Mouse (Mus musculus): ENCODE measurements around the gene Tube1. TPM values are rescaled to one million over a fixed set of nuclear protein-coding genes. Genes with fewer than 3 reads are reported as not detected.

Tube1 gene
- polyA plus RNA-seq, 1 experiment from 2014 or later: 8.2 TPM

GRCm38 (mm10) chr10:39162666-39163484, 29.1 kb downstream of the Tube1 start:
- Histone ChIP-seq H3K4me2 (replicated peaks) (no peak overlapping the region), H3K4me3 (replicated peaks; ENCODE audit: low read length) (no peak overlapping the region), H3K27me3 (ENCODE audit: control insufficient read depth, insufficient read depth, low read length) (no peaks in the 10 kb centered on the region), H3K4me1 (replicated peaks; ENCODE audit: control insufficient read depth, insufficient read depth, low read length) (peaks cover 12% of the 10 kb centered on the region; the same call in 1 of the 2 replicates), H3K9me3 (ENCODE audit: control insufficient read depth, low read length) (no peaks in the 10 kb centered on the region), H3K36me3 (replicated peaks; ENCODE audit: control insufficient read depth, insufficient read depth) (no peaks in the 10 kb centered on the region), H3K9ac (no peak overlapping the region), H3K27ac (no peak overlapping the region)
- no peak for DNase-seq (ENCODE audit: low spot score)
- 49% methylated on average over 18 of the region's 18 CpGs for WGBS
- ATAC-seq (ENCODE audit: low FRiP score): no peak

- no peaks in the 10 kb centered on the region for H3K27me3 ChIP-seq (ENCODE audit: control insufficient read depth, insufficient read depth, low read length)
- DNase-seq (ENCODE audit: low spot score) (no peak), ATAC-seq (ENCODE audit: low FRiP score) (no peak)
- H3K9me3 ChIP-seq (ENCODE audit: control insufficient read depth, low read length): no peaks in the 10 kb centered on the region
- H3K27ac ChIP-seq: no peak within 1 kb of the TSS
- H3K4me1 ChIP-seq (replicated peaks; ENCODE audit: control insufficient read depth, insufficient read depth, low read length): peaks cover 12% of the 10 kb centered on the region; the same call in 1 of the 2 replicates
- 89% methylated on average over 10 of the region's 10 CpGs for WGBS
- no peak within 1 kb of the TSS for H3K9ac ChIP-seq
- no peak within 1 kb of the TSS for H3K4me3 ChIP-seq (replicated peaks; ENCODE audit: low read length)
- no peaks in the 10 kb centered on the region for H3K36me3 ChIP-seq (replicated peaks; ENCODE audit: control insufficient read depth, insufficient read depth)
- H3K4me2 ChIP-seq (replicated peaks): no peak within 1 kb of the TSS
These were observed 29.9 kb downstream of the Tube1 start, which contains the start of gene Ccn6 for GRCm38 (mm10) chr10:39163694-39164093. Gene Ccn6 (minus strand): TSS chr10:39163794.

GRCm38 (mm10) chr10:39165632-39166115, 31.9 kb downstream of the Tube1 start:
- H3K27me3 ChIP-seq (ENCODE audit: control insufficient read depth, insufficient read depth, low read length): no peaks in the 10 kb centered on the region
- peak overlapping the region; percentile 88 for H3K27ac ChIP-seq
- no peaks in the 10 kb centered on the region for H3K9me3 ChIP-seq (ENCODE audit: control insufficient read depth, low read length)
- peak; percentile 69 for DNase-seq (ENCODE audit: low spot score)
- H3K4me1 ChIP-seq (replicated peaks; ENCODE audit: control insufficient read depth, insufficient read depth, low read length): peaks cover 16% of the 10 kb centered on the region
- H3K36me3 ChIP-seq (replicated peaks; ENCODE audit: control insufficient read depth, insufficient read depth): no peaks in the 10 kb centered on the region
- peak overlapping the region; percentile 28 for H3K4me3 ChIP-seq (replicated peaks; ENCODE audit: low read length)
- peak; percentile 42; the same call in 1 of the 2 replicates for ATAC-seq (ENCODE audit: low FRiP score)
- peak overlapping the region; percentile 49 for H3K4me2 ChIP-seq (replicated peaks)
- 13% methylated on average over 11 of the region's 11 CpGs for WGBS
- H3K9ac ChIP-seq: peak overlapping the region; percentile 55

GRCm38 (mm10) chr10:39167611-39168010, 33.8 kb downstream of the Tube1 start:
- Histone ChIP-seq H3K27ac (no peak overlapping the region), H3K4me1 (replicated peaks; ENCODE audit: control insufficient read depth, insufficient read depth, low read length) (peaks cover 30% of the 10 kb centered on the region), H3K9me3 (ENCODE audit: control insufficient read depth, low read length) (no peaks in the 10 kb centered on the region), H3K36me3 (replicated peaks; ENCODE audit: control insufficient read depth, insufficient read depth) (no peaks in the 10 kb centered on the region), H3K9ac (no peak overlapping the region), H3K4me3 (replicated peaks; ENCODE audit: low read length) (no peak overlapping the region), H3K4me2 (replicated peaks) (no peak overlapping the region), H3K27me3 (ENCODE audit: control insufficient read depth, insufficient read depth, low read length) (no peaks in the 10 kb centered on the region)
- ATAC-seq (ENCODE audit: low FRiP score) (no peak), DNase-seq (ENCODE audit: low spot score) (no peak)
- 91% methylated on average over 11 of the region's 11 CpGs for WGBS

GRCm38 (mm10) chr10:39169642-39170041, 35.9 kb downstream of the Tube1 start:
- ATAC-seq (ENCODE audit: low FRiP score) (no peak), DNase-seq (ENCODE audit: low spot score) (no peak)
- H3K27me3 ChIP-seq (ENCODE audit: control insufficient read depth, insufficient read depth, low read length): no peaks in the 10 kb centered on the region
- peak overlapping the region; percentile 100 for H3K27ac ChIP-seq
- no peaks in the 10 kb centered on the region for H3K36me3 ChIP-seq (replicated peaks; ENCODE audit: control insufficient read depth, insufficient read depth)
- H3K9me3 ChIP-seq (ENCODE audit: control insufficient read depth, low read length): no peaks in the 10 kb centered on the region
- no peak overlapping the region for H3K4me3 ChIP-seq (replicated peaks; ENCODE audit: low read length)
- 46% methylated on average over 9 of the region's 9 CpGs for WGBS
- peak overlapping the region; percentile 94 for H3K4me2 ChIP-seq (replicated peaks)
- H3K4me1 ChIP-seq (replicated peaks; ENCODE audit: control insufficient read depth, insufficient read depth, low read length): peaks cover 42% of the 10 kb centered on the region
- H3K9ac ChIP-seq: no peak overlapping the region

DNA sequence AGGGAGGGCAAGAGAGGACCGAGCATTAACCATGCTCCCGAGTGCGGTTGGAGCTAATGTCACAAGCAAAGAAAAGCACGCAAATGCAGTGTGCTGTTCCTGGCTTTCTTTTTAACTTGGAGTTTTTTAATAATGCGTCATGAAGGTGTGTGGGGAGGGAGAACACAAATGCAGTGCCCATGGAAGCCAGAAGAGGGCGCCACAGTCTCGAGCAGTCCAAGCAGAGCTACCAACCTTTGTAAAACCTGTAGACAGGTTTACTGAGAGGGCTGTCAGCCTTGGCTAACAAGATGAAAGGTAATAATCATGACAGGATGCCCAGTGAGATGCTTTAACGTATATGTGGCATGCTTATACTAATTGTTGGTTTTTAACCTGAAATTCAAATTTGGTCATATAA, 36.4 kb downstream of the Tube1 start:
- H3K36me3 ChIP-seq (replicated peaks; ENCODE audit: control insufficient read depth, insufficient read depth): no peaks in the 10 kb centered on the region
- H3K27ac ChIP-seq: peak overlapping the region; percentile 100
- peak overlapping the region; percentile 53 for H3K9ac ChIP-seq
- peak overlapping the region; percentile 6; the same call in 1 of the 2 replicates for H3K4me3 ChIP-seq (replicated peaks; ENCODE audit: low read length)
- WGBS: 8% methylated on average over 8 of the region's 8 CpGs
- no peaks in the 10 kb centered on the region for H3K27me3 ChIP-seq (ENCODE audit: control insufficient read depth, insufficient read depth, low read length)
- ATAC-seq (ENCODE audit: low FRiP score) (peak; percentile 1), DNase-seq (ENCODE audit: low spot score) (peak; percentile 76)
- H3K4me1 ChIP-seq (replicated peaks; ENCODE audit: control insufficient read depth, insufficient read depth, low read length): peaks cover 41% of the 10 kb centered on the region
- no peaks in the 10 kb centered on the region for H3K9me3 ChIP-seq (ENCODE audit: control insufficient read depth, low read length)
- peak overlapping the region; percentile 94 for H3K4me2 ChIP-seq (replicated peaks)

DNA sequence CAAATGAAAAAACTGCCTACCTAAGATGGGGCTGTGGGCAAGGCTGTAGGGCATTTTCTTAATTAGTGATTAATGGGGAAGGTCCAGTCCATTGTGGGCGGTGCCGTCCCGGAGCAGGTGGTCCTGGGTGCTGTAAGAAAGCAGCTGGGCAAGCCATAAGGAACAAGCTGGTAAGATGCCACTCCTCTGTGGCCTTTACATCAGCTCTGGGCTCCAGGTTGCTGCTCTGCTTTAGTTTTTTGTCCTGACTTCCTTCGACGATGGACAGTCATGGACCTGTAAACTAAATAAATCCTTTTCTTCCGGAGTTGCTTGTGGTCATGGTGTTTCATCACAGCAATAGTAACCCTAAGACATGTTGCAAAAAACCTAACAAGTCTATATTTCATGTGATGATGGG, 36.9 kb downstream of the Tube1 start:
- WGBS: 13% methylated on average over 6 of the region's 6 CpGs
- DNase-seq (ENCODE audit: low spot score): no peak
- Histone ChIP-seq H3K27ac (peak overlapping the region; percentile 100), H3K4me2 (replicated peaks) (peak overlapping the region; percentile 94), H3K27me3 (ENCODE audit: control insufficient read depth, insufficient read depth, low read length) (no peaks in the 10 kb centered on the region), H3K4me3 (replicated peaks; ENCODE audit: low read length) (peak overlapping the region; percentile 6; the same call in 1 of the 2 replicates), H3K9ac (peak overlapping the region; percentile 53), H3K36me3 (replicated peaks; ENCODE audit: control insufficient read depth, insufficient read depth) (no peaks in the 10 kb centered on the region), H3K9me3 (ENCODE audit: control insufficient read depth, low read length) (no peaks in the 10 kb centered on the region), H3K4me1 (replicated peaks; ENCODE audit: control insufficient read depth, insufficient read depth, low read length) (peaks cover 36% of the 10 kb centered on the region)
- ATAC-seq (ENCODE audit: low FRiP score): no peak

DNA sequence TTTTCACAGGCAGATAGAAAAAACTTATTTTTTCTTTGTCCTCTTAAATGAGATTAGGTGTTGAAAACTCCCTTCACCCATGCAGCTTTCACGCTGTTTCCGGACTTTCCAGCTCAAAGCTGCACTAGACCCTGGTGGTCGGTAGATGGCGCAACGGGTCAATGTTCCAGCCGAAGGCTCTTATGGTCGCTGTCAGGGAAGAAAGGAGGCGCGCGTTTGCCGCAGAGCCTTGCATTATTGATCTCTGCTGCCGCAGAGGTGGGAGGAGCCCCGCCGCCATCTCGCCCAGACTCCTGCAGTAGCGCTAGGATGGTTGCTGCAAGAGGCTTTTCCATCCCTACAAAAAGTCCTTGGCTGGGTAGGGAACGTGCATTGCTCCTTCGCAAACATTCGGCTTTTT, 37.4 kb downstream of the Tube1 start:
- H3K27me3 ChIP-seq (ENCODE audit: control insufficient read depth, insufficient read depth, low read length): no peaks in the 10 kb centered on the region
- peak overlapping the region; percentile 80 for H3K9ac ChIP-seq
- peak overlapping the region; percentile 100 for H3K27ac ChIP-seq
- peaks cover 36% of the 10 kb centered on the region for H3K4me1 ChIP-seq (replicated peaks; ENCODE audit: control insufficient read depth, insufficient read depth, low read length)
- under 1% methylated on average over 19 of the region's 19 CpGs for WGBS
- ATAC-seq (ENCODE audit: low FRiP score): peak; percentile 92
- peak; percentile 95 for DNase-seq (ENCODE audit: low spot score)
- no peaks in the 10 kb centered on the region for H3K36me3 ChIP-seq (replicated peaks; ENCODE audit: control insufficient read depth, insufficient read depth)
- peak overlapping the region; percentile 94 for H3K4me2 ChIP-seq (replicated peaks)
- H3K9me3 ChIP-seq (ENCODE audit: control insufficient read depth, low read length): no peaks in the 10 kb centered on the region
- peak overlapping the region; percentile 41 for H3K4me3 ChIP-seq (replicated peaks; ENCODE audit: low read length)

GRCm38 (mm10) chr10:39171603-39172539, 38.1 kb downstream of the Tube1 start:
- no peaks in the 10 kb centered on the region for H3K9me3 ChIP-seq (ENCODE audit: control insufficient read depth, low read length)
- peak overlapping the region; percentile 100 for H3K27ac ChIP-seq
- peaks cover 30% of the 10 kb centered on the region for H3K4me1 ChIP-seq (replicated peaks; ENCODE audit: control insufficient read depth, insufficient read depth, low read length)
- no peaks in the 10 kb centered on the region for H3K27me3 ChIP-seq (ENCODE audit: control insufficient read depth, insufficient read depth, low read length)
- no peaks in the 10 kb centered on the region for H3K36me3 ChIP-seq (replicated peaks; ENCODE audit: control insufficient read depth, insufficient read depth)
- peak; percentile 94 for DNase-seq (ENCODE audit: low spot score)
- H3K4me3 ChIP-seq (replicated peaks; ENCODE audit: low read length): peak overlapping the region; percentile 41
- peak overlapping the region; percentile 94 for H3K4me2 ChIP-seq (replicated peaks)
- H3K9ac ChIP-seq: peak overlapping the region; percentile 80
- 6% methylated on average over 26 of the region's 26 CpGs for WGBS
- peak; percentile 82 for ATAC-seq (ENCODE audit: low FRiP score)

All from hindbrain, embryonic 14.5 days (tissue).